Mouse (Mus musculus) kidney, adult 2 months (tissue): ENCODE results near the gene Flrt1. TPM values are rescaled to one million over a fixed set of nuclear protein-coding genes. Genes with fewer than 3 reads are reported as not detected.
"Not testable (repeated sequence)": the region's sequence is repeated elsewhere in the genome, so short reads cannot be mapped to it uniquely, and the experiment has no call there.

Experiments used
- DNase-seq: peaks from one replicate; pipeline ENCODE4 v3.0.0; 2021
- H3K27ac ChIP-seq: fragments of 200-500 bp; 2 replicates; pipeline ENCODE4 v1.5.1; 2012; ENCODE audit warnings: low read depth, low read length, control low read depth, inconsistent platforms; ENCODE audit not compliant: insufficient read depth
- H3K27me3 ChIP-seq: fragments of 200-500 bp; replicated peaks from 2 replicates; pipeline ENCODE4 v1.6.1; 2012; ENCODE audit warnings: mild to moderate bottlenecking, moderate library complexity, low read length, inconsistent platforms; ENCODE audit not compliant: control insufficient read depth, insufficient read depth
- H3K36me3 ChIP-seq: fragments of 200-500 bp; 2 replicates; pipeline ENCODE4 v1.6.1; 2012; ENCODE audit warnings: mild to moderate bottlenecking, moderate library complexity, low read length, inconsistent platforms; ENCODE audit not compliant: control insufficient read depth, insufficient read depth
- H3K4me1 ChIP-seq: fragments of 200-500 bp; 2 replicates; pipeline ENCODE4 v1.6.1; 2011; ENCODE audit warnings: low read length; ENCODE audit not compliant: control insufficient read depth, insufficient read depth
- H3K4me3 ChIP-seq: fragments of 200-500 bp; 2 replicates; pipeline ENCODE4 v1.5.1; 2011; ENCODE audit warnings: mild to moderate bottlenecking, low read depth, low read length, control low read depth; ENCODE audit not compliant: insufficient read depth
- CTCF ChIP-seq: fragments of 200-500 bp; conservative IDR thresholded peaks from 2 replicates; pipeline ENCODE4 v1.5.1; 2011; ENCODE audit warnings: low read depth, mild to moderate bottlenecking, control low read depth, low read length, moderate library complexity, mixed read lengths; ENCODE audit not compliant: insufficient read depth, insufficient read length
- POLR2A ChIP-seq: fragments of 200-500 bp; IDR thresholded peaks from one replicate; pipeline ENCODE4 v1.6.1; 2011; ENCODE audit warnings: low read depth, low read length, control low read depth
- WGBS: fragments of 180-500 bp; shearing (Covaris S2); methylation state at CpG from one replicate; pipeline ENCODE4 v1.1.7; 2018; 5-methylcytosine and 5-hydroxymethylcytosine counted together
- polyA plus RNA-seq: library from polyadenylated mRNA; depleted of rRNA; stranded (reverse); fragments of >200 nt; gene quantifications from 2 replicates; pipeline ENCODE4 v1.2.3, GENCODE M21; 2012

The Flrt1 gene
- polyA plus RNA-seq, 1 experiment: 23.1 TPM

GRCm38 (mm10) chr19:7089050-7089449 lies 16.5 kb downstream of the Flrt1 start:
- H3K4me1 ChIP-seq: no peaks in the 10 kb centered on the region

GRCm38 (mm10) chr19:7088558-7088957 lies 17.0 kb downstream of the Flrt1 start:
- Histone ChIP-seq H3K27me3 (no peaks in the 10 kb centered on the region), H3K36me3 (no peaks in the 10 kb centered on the region), H3K27ac (no peak overlapping the region), H3K4me3 (no peak overlapping the region), H3K4me1 (no peaks in the 10 kb centered on the region)
- no peak for DNase-seq
- 66% methylated on average over 9 of the region's 9 CpGs for WGBS
- no peak for TF ChIP-seq CTCF
- no peak for TF ChIP-seq POLR2A

More at GRCm38 (mm10) chr19:7089050-7089449, 16.5 kb downstream of the Flrt1 start:
- TF ChIP-seq POLR2A: no peak
- no peak for TF ChIP-seq CTCF
- DNase-seq: no peak
- H3K27ac ChIP-seq: no peak overlapping the region
- 75% methylated on average over 5 of the region's 5 CpGs for WGBS
- no peak overlapping the region for H3K4me3 ChIP-seq
- H3K27me3 ChIP-seq: no peaks in the 10 kb centered on the region
- H3K36me3 ChIP-seq: no peaks in the 10 kb centered on the region

GRCm38 (mm10) chr19:7084734-7085133 lies 20.8 kb downstream of the Flrt1 start:
- H3K27ac ChIP-seq: no peak overlapping the region
- 49% methylated on average over 15 of the region's 15 CpGs for WGBS
- no peaks in the 10 kb centered on the region for H3K36me3 ChIP-seq
- no peaks in the 10 kb centered on the region for H3K4me1 ChIP-seq
- DNase-seq: no peak
- no peaks in the 10 kb centered on the region for H3K27me3 ChIP-seq
- no peak for TF ChIP-seq CTCF
- no peak for TF ChIP-seq POLR2A
- H3K4me3 ChIP-seq: no peak overlapping the region

GRCm38 (mm10) chr19:7083035-7083794 lies 22.3 kb downstream of the Flrt1 start:
- TF ChIP-seq POLR2A: no peak
- TF ChIP-seq CTCF: no peak
- Histone ChIP-seq H3K27ac (no peak overlapping the region), H3K4me1 (no peaks in the 10 kb centered on the region), H3K27me3 (no peaks in the 10 kb centered on the region), H3K36me3 (no peaks in the 10 kb centered on the region), H3K4me3 (no peak overlapping the region)
- no peak for DNase-seq
- WGBS: 86% methylated on average over 14 of the region's 14 CpGs

GRCm38 (mm10) chr19:7081516-7082266 lies 23.8 kb downstream of the Flrt1 start:
- 54% methylated on average over 7 of the region's 7 CpGs for WGBS
- H3K27me3 ChIP-seq: no peaks in the 10 kb centered on the region
- H3K4me3 ChIP-seq: no peak overlapping the region
- H3K27ac ChIP-seq: no peak overlapping the region
- H3K36me3 ChIP-seq: no peaks in the 10 kb centered on the region
- TF ChIP-seq CTCF: no peak
- no peak for TF ChIP-seq POLR2A
- H3K4me1 ChIP-seq: no peaks in the 10 kb centered on the region
- no peak for DNase-seq

GRCm38 (mm10) chr19:7078271-7078670 lies 27.3 kb downstream of the Flrt1 start:
- H3K27me3 ChIP-seq: no peaks in the 10 kb centered on the region
- 88% methylated on average over 7 of the region's 7 CpGs for WGBS
- no peak for DNase-seq
- H3K27ac ChIP-seq: no peak overlapping the region
- H3K36me3 ChIP-seq: no peaks in the 10 kb centered on the region
- TF ChIP-seq CTCF (no peak), POLR2A (no peak)
- H3K4me3 ChIP-seq: no peak overlapping the region
- no peaks in the 10 kb centered on the region for H3K4me1 ChIP-seq

- H3K27me3 ChIP-seq: no peaks in the 10 kb centered on the region
- H3K4me1 ChIP-seq: no peaks in the 10 kb centered on the region
- DNase-seq: peak; percentile 46
- no peaks in the 10 kb centered on the region for H3K36me3 ChIP-seq
- no peak overlapping the region for H3K4me3 ChIP-seq
- no peak for TF ChIP-seq CTCF
- TF ChIP-seq POLR2A: no peak
- peak overlapping the region; percentile 18; the same call in 1 of the 2 replicates for H3K27ac ChIP-seq
- 60% methylated on average over 9 of the region's 9 CpGs for WGBS
Observed at GRCm38 (mm10) chr19:7077666-7078065, 27.9 kb downstream of the Flrt1 start.

- not testable (repeated sequence) for H3K36me3 ChIP-seq, H3K4me3 ChIP-seq, H3K4me1 ChIP-seq, H3K27ac ChIP-seq, H3K27me3 ChIP-seq, DNase-seq
- WGBS: 84% methylated on average over 11 of the region's 11 CpGs
Observed at GRCm38 (mm10) chr19:7075336-7075735, 30.2 kb downstream of the Flrt1 start.
